Mouse (Mus musculus): ENCODE measurements around the gene 1810062G17Rik.

GRCm38 (mm10) chr3:36446041-36446440, 29.7 kb upstream of the 1810062G17Rik start:
- TF ChIP-seq GATA1 (IDR thresholded peaks at IDR 0.05; ENCODE audit: low read length) (no peak), TAL1 (IDR thresholded peaks at IDR 0.05; ENCODE audit: low read length) (no peak)

Data from erythroblast, embryonic 14.5 days (primary cell).